Mouse (Mus musculus): Measurements from ENCODE around the gene B4gat1. TPM values are rescaled to one million over a fixed set of nuclear protein-coding genes. Genes with fewer than 3 reads are reported as not detected.

The B4gat1 gene
- polyA plus RNA-seq (2012; rRNA removed): 9.7 and 12.0 TPM in 2 replicates

DNA sequence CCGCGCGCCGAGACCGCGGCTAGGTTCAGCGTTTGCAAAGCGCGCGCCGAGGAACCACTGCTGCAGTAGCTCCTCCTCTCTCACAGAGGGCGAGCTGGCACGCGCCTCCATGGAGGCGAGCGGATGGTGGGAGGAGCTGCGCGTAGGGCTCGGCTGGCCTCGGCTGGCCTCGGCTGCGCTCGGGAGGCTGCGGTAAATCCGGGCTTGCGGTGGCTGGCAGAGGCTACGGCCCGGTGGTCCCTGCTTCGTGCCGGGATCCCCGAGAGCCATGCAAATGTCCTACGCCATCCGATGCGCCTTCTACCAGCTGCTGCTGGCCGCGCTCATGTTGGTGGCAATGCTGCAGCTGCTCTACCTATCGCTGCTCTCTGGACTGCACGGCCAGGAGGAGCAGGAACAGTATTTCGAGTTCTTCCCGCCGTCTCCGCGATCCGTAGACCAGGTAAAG, at the start of gene B4gat1, which contains the start of gene AC124502.3:
TSS of gene B4gat1 (plus strand) at position 118 of the 448 bp plus-strand sequence.
TSS of gene AC124502.3 (plus strand) at position 183 of the 448 bp plus-strand sequence.
- TF ChIP-seq CTCF (IDR thresholded peaks at IDR 0.05; ENCODE audit: extremely low read depth, insufficient read depth, insufficient read length, insufficient replicate concordance) (0 out of 2 replicates have a peak, but pooled peaks have one; percentile 2), POLR2A (IDR thresholded peaks at IDR 0.05; ENCODE audit: low read depth, low read length) (no peak; the same call in 1 of the 2 replicates)
- Histone ChIP-seq H3K4me3 (ENCODE audit: extremely low read depth, insufficient read depth, insufficient read length) (peak within 1 kb of the TSS; percentile 72), H3K27me3 (ENCODE audit: control insufficient read depth, insufficient read depth, low read length) (peaks cover 2% of the 10 kb centered on the region; the same call in 1 of the 2 replicates), H3K27ac (ENCODE audit: insufficient read depth, low read length) (no peak within 1 kb of the TSS), H3K4me1 (ENCODE audit: control insufficient read depth, insufficient read depth, insufficient read length) (peaks cover 16% of the 10 kb centered on the region), H3K36me3 (ENCODE audit: control insufficient read depth, insufficient read depth, low read length) (no peaks in the 10 kb centered on the region)
- peak; percentile 61 to 84 for DNase-seq (ENCODE audit: low read depth in 1 of 2, low spot score in 2 of 2)
- WGBS: under 1% methylated on average over 44 of the region's 44 CpGs

DNA sequence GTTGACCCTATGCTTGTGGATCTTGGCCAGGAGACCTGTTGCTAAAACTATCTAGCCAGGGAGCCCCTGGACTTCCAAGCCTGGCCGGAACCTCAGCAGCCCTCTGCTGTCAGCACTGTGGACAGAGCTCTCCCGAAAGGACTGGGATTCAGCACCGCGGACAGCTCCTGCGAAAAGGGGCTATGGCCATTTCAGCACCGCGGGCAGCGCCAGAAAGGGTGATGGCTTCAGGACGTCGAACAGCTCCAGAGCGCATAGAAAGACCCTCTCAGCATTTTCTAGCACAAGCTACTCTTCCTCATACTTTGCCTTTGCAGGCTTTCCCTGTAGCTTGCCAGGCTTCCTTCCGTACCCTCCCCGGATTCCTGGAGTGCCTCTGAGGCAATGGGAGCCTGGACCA, 49.6 kb upstream of the B4gat1 start:
- DNase-seq (ENCODE audit: low read depth in 1 of 2, low spot score in 2 of 2): peak; percentile 23 to 54
- no peak overlapping the region for H3K27ac ChIP-seq (ENCODE audit: insufficient read depth, low read length)

DNA sequence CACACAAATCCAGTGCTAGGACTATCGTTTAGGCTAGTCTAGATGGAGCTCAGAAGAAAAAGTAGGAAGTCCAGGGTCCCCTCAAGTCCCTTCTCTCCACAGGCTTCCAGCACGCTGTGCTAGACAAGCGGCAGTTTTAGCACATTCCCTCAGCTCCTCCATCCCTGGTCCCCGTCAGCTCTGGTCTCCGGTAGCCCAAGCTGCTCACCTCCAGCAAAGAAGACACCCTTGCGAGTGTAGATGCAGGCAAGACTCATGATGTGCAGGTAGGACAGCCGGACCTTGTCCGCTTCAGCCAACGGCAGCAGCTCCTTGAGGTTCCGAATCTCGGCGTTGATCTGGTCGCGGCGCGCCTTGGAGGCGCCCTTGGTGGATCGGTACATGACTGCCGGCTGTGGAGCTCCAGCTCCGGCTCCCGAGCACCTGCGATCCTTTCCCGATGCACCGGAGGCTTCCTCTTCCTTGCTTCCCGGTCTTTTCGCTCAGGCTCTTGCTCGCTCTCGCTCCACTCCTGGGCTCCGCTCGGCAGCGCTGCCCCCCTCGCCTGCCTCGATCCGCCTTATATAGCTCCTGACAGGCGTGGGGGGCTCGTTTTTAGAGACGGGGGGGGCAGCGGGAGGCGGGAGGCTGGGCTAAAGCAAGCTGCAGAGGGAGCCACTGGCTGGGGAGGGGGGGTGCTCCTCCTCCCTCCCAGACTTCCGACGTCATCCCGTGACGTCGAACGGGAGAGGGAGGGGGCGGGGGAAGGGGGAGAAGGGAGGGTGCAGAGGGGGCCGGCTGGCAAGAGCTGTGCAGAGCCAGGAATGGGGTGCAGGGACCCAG, 49.0 kb upstream of the B4gat1 start:
- H3K4me3 ChIP-seq (ENCODE audit: extremely low read depth, insufficient read depth, insufficient read length): no peak overlapping the region
- H3K36me3 ChIP-seq (ENCODE audit: control insufficient read depth, insufficient read depth, low read length): no peaks in the 10 kb centered on the region
- no peak for TF ChIP-seq POLR2A (IDR thresholded peaks at IDR 0.05; ENCODE audit: low read depth, low read length)
- no peak for TF ChIP-seq CTCF (IDR thresholded peaks at IDR 0.05; ENCODE audit: extremely low read depth, insufficient read depth, insufficient read length, insufficient replicate concordance)
- WGBS: 26% methylated on average over 46 of the region's 47 CpGs
- DNase-seq (ENCODE audit: low read depth in 1 of 2, low spot score in 2 of 2): no peak
- H3K27ac ChIP-seq (ENCODE audit: insufficient read depth, low read length): no peak overlapping the region
- peaks cover 8% of the 10 kb centered on the region; the same call in 1 of the 2 replicates for H3K27me3 ChIP-seq (ENCODE audit: control insufficient read depth, insufficient read depth, low read length)
- H3K4me1 ChIP-seq (ENCODE audit: control insufficient read depth, insufficient read depth, insufficient read length): 0 out of 2 replicates have a peak, but pooled peaks cover 2% of the 10 kb centered on the region

More for the DNA sequence above, 49.6 kb upstream of the B4gat1 start:
- TF ChIP-seq CTCF (IDR thresholded peaks at IDR 0.05; ENCODE audit: extremely low read depth, insufficient read depth, insufficient read length, insufficient replicate concordance): peak; percentile 32; the same call in 1 of the 2 replicates
- no peak for TF ChIP-seq POLR2A (IDR thresholded peaks at IDR 0.05; ENCODE audit: low read depth, low read length)
- H3K4me1 ChIP-seq (ENCODE audit: control insufficient read depth, insufficient read depth, insufficient read length): 0 out of 2 replicates have a peak, but pooled peaks cover 2% of the 10 kb centered on the region
- WGBS: 6% methylated on average over 13 of the region's 13 CpGs
- H3K4me3 ChIP-seq (ENCODE audit: extremely low read depth, insufficient read depth, insufficient read length): no peak overlapping the region
- peaks cover 8% of the 10 kb centered on the region; the same call in 1 of the 2 replicates for H3K27me3 ChIP-seq (ENCODE audit: control insufficient read depth, insufficient read depth, low read length)
- no peaks in the 10 kb centered on the region for H3K36me3 ChIP-seq (ENCODE audit: control insufficient read depth, insufficient read depth, low read length)

DNA sequence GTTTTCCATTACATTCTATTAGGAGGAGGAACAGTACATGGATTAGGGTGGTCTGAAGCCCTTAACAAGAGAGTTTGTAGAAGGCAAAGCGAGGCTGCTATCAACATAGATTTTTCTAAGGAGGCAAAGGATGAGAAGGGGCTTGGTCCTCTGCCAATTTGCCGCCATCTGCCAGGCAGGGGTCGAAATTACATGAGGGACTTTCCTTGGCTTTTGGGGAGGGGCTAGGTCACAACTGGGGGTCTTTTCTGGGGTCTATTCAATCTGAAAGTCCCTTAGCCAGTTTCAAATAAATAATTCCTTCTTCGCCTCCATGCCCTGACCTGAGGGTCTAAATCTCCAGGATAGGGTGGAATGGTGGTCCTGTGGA, 48.4 kb upstream of the B4gat1 start, which contains the start of gene Npas4:
TSS of gene Npas4 (minus strand) at position 61 of the 370 bp plus-strand sequence.
- Histone ChIP-seq H3K27me3 (ENCODE audit: control insufficient read depth, insufficient read depth, low read length) (peaks cover 8% of the 10 kb centered on the region; the same call in 1 of the 2 replicates), H3K4me3 (ENCODE audit: extremely low read depth, insufficient read depth, insufficient read length) (no peak within 1 kb of the TSS), H3K4me1 (ENCODE audit: control insufficient read depth, insufficient read depth, insufficient read length) (0 out of 2 replicates have a peak, but pooled peaks cover 2% of the 10 kb centered on the region), H3K27ac (ENCODE audit: insufficient read depth, low read length) (no peak within 1 kb of the TSS), H3K36me3 (ENCODE audit: control insufficient read depth, insufficient read depth, low read length) (no peaks in the 10 kb centered on the region)
- no peak for DNase-seq (ENCODE audit: low read depth in 1 of 2, low spot score in 2 of 2)
- TF ChIP-seq CTCF (IDR thresholded peaks at IDR 0.05; ENCODE audit: extremely low read depth, insufficient read depth, insufficient read length, insufficient replicate concordance): no peak
- no peak for TF ChIP-seq POLR2A (IDR thresholded peaks at IDR 0.05; ENCODE audit: low read depth, low read length)
- WGBS: 28% methylated on average over 4 of the region's 4 CpGs

DNA sequence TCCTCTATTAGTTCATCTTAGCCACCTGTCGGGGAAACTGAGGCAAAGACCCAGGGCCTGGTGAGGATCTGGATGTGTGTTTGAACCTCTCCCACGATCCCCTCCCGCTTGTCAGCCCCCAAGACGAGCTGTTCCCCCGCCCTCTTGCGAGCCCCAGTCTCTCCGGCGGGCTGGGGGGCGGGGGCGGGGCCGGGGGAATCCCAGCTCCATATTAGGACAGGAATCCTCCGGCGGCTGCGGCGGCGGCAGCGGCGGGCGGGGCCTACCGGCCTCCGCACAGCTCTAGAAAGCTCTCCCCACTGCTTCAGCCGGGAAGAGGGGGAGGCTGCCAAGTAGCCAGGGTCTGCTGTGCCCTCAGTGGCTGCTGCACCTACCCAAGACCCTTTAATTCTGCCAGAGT, 47.9 kb upstream of the B4gat1 start:
- WGBS: 5% methylated on average over 16 of the region's 22 CpGs
- no peak overlapping the region for H3K4me3 ChIP-seq (ENCODE audit: extremely low read depth, insufficient read depth, insufficient read length)
- TF ChIP-seq POLR2A (IDR thresholded peaks at IDR 0.05; ENCODE audit: low read depth, low read length): no peak
- no peak for TF ChIP-seq CTCF (IDR thresholded peaks at IDR 0.05; ENCODE audit: extremely low read depth, insufficient read depth, insufficient read length, insufficient replicate concordance)

DNA sequence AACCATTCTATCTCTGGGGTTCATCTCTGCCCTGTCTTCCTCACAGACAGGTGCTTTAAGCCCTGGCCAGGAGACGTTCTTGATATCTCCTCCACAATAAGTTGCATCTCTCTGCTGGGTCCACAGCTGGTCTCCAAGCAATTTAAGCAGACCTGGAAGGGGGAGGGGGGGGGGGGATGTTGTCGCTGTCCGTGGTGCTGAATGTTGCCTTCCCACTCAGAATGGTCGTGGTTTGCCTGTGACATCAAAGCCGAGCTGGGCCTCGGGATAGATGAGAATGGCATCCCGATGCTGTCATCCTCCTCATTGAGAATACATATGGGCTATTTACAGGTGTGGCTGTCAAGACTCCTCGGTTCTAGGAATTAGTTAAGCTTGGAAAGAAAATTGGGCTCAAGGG, 46.3 kb upstream of the B4gat1 start:
- 0 out of 2 replicates have a peak, but pooled peaks cover 2% of the 10 kb centered on the region for H3K4me1 ChIP-seq (ENCODE audit: control insufficient read depth, insufficient read depth, insufficient read length)
- no peak overlapping the region for H3K4me3 ChIP-seq (ENCODE audit: extremely low read depth, insufficient read depth, insufficient read length)
- TF ChIP-seq CTCF (IDR thresholded peaks at IDR 0.05; ENCODE audit: extremely low read depth, insufficient read depth, insufficient read length, insufficient replicate concordance) (no peak), POLR2A (IDR thresholded peaks at IDR 0.05; ENCODE audit: low read depth, low read length) (no peak)
- H3K27me3 ChIP-seq (ENCODE audit: control insufficient read depth, insufficient read depth, low read length): peaks cover 8% of the 10 kb centered on the region; the same call in 1 of the 2 replicates
- H3K36me3 ChIP-seq (ENCODE audit: control insufficient read depth, insufficient read depth, low read length): no peaks in the 10 kb centered on the region
- 12% methylated on average over 8 of the region's 8 CpGs for WGBS
- no peak overlapping the region for H3K27ac ChIP-seq (ENCODE audit: insufficient read depth, low read length)
- DNase-seq (ENCODE audit: low read depth in 1 of 2, low spot score in 2 of 2): no peak

More for the DNA sequence above, 47.9 kb upstream of the B4gat1 start:
- Histone ChIP-seq H3K27ac (ENCODE audit: insufficient read depth, low read length) (no peak overlapping the region), H3K4me1 (ENCODE audit: control insufficient read depth, insufficient read depth, insufficient read length) (0 out of 2 replicates have a peak, but pooled peaks cover 2% of the 10 kb centered on the region), H3K36me3 (ENCODE audit: control insufficient read depth, insufficient read depth, low read length) (no peaks in the 10 kb centered on the region), H3K27me3 (ENCODE audit: control insufficient read depth, insufficient read depth, low read length) (peaks cover 8% of the 10 kb centered on the region; the same call in 1 of the 2 replicates)
- DNase-seq (ENCODE audit: low read depth in 1 of 2, low spot score in 2 of 2): no peak
